Mouse (Mus musculus) urinary bladder, postnatal 0 days (tissue): Measurements from ENCODE around the gene 2310039H08Rik. TPM values are rescaled to one million over a fixed set of nuclear protein-coding genes. Genes with fewer than 3 reads are reported as not detected.

Source experiments
- polyA plus RNA-seq: library from polyadenylated mRNA; unstranded; fragments of >200 nt; fragmentation: Nextera tagmentation; extraction: Ambion mirVana; gene quantifications from 2 replicates; pipeline ENCODE4 v1.2.1, GENCODE M21; 2015

Gene 2310039H08Rik
- 90.4 and 99.9 TPM in 2 replicates for polyA plus RNA-seq

GRCm38 (mm10) chr17:46772404-46773277 is at the start of gene 2310039H08Rik:
Gene 2310039H08Rik (plus strand): TSS chr17:46772635.

GRCm38 (mm10) chr17:46728904-46729318 is 43.5 kb upstream of the 2310039H08Rik start, which contains the start of gene Gnmt:
Gene Gnmt (minus strand): TSS chr17:46729168.

GRCm38 (mm10) chr17:46751794-46752556 is 20.5 kb upstream of the 2310039H08Rik start, which contains the start of gene Cnpy3:
Gene Cnpy3 (minus strand): TSS chr17:46752214.

GRCm38 (mm10) chr17:46763544-46763943 is 8.9 kb upstream of the 2310039H08Rik start, which contains the start of gene Ptcra:
Gene Ptcra (minus strand): TSS chr17:46763712.

GRCm38 (mm10) chr17:46782341-46783221 is 10.1 kb downstream of the 2310039H08Rik start, which contains the start of gene Rpl7l1:
Gene Rpl7l1 (minus strand): TSS chr17:46782672.

Other genes with a start within 250 kb of the 2310039H08Rik start
- gene Cul9, start 226.2 kb upstream of the 2310039H08Rik start, polyA plus RNA-seq, result 3.2 and 4.5 TPM in 2 replicates
- gene Srf, start 216.5 kb upstream of the 2310039H08Rik start, polyA plus RNA-seq, result 7.7 and 8.4 TPM in 2 replicates
- gene Ptk7, start 143.1 kb upstream of the 2310039H08Rik start, polyA plus RNA-seq, result 26.9 and 28.3 TPM in 2 replicates
- gene Klc4, start 126.6 kb upstream of the 2310039H08Rik start, polyA plus RNA-seq, result 14.2 and 15.2 TPM in 2 replicates
- gene Mrpl2, start 126.4 kb upstream of the 2310039H08Rik start, polyA plus RNA-seq, result 76.6 and 80.1 TPM in 2 replicates
- gene Cul7, start 122.3 kb upstream of the 2310039H08Rik start, polyA plus RNA-seq, result 17.8 and 18.7 TPM in 2 replicates
- gene Rrp36, start 98.3 kb upstream of the 2310039H08Rik start, polyA plus RNA-seq, result 39.3 and 42.2 TPM in 2 replicates
- gene Mea1, start 93.8 kb upstream of the 2310039H08Rik start, polyA plus RNA-seq, result 99.7 and 109 TPM in 2 replicates
- 70.2 and 74.5 TPM in 2 replicates for gene Klhdc3, start 91.7 kb upstream of the 2310039H08Rik start, polyA plus RNA-seq
- gene Ppp2r5d, start 67.5 kb upstream of the 2310039H08Rik start, polyA plus RNA-seq, result 27.8 and 31.4 TPM in 2 replicates
- 8.9 and 11.1 TPM in 2 replicates for gene Pex6, start 61.2 kb upstream of the 2310039H08Rik start, polyA plus RNA-seq
- gene Gnmt, start 43.5 kb upstream of the 2310039H08Rik start, polyA plus RNA-seq, result 2.0 and 2.2 TPM in 2 replicates
- 37.6 and 38.0 TPM in 2 replicates for gene Cnpy3, start 20.4 kb upstream of the 2310039H08Rik start, polyA plus RNA-seq
- gene Ptcra, start 8.9 kb upstream of the 2310039H08Rik start, polyA plus RNA-seq, result 0.13 TPM in 1 of 2 replicates, not detected in the other
- 74.4 and 94.0 TPM in 2 replicates for gene Rpl7l1, start 10.0 kb downstream of the 2310039H08Rik start, polyA plus RNA-seq
- 2.4 TPM in 2 replicates for gene Bicral, start 85.8 kb downstream of the 2310039H08Rik start, polyA plus RNA-seq
- gene Tbcc, start 118.0 kb downstream of the 2310039H08Rik start, polyA plus RNA-seq, result 39.1 and 43.0 TPM in 2 replicates
- gene Prph2, start 137.8 kb downstream of the 2310039H08Rik start, polyA plus RNA-seq, result not detected in 2 replicates
- 8.1 and 9.1 TPM in 2 replicates for gene Ubr2, start 237.9 kb downstream of the 2310039H08Rik start, polyA plus RNA-seq